Mouse (Mus musculus): Measurements from ENCODE around the gene Mtus2.

DNA sequence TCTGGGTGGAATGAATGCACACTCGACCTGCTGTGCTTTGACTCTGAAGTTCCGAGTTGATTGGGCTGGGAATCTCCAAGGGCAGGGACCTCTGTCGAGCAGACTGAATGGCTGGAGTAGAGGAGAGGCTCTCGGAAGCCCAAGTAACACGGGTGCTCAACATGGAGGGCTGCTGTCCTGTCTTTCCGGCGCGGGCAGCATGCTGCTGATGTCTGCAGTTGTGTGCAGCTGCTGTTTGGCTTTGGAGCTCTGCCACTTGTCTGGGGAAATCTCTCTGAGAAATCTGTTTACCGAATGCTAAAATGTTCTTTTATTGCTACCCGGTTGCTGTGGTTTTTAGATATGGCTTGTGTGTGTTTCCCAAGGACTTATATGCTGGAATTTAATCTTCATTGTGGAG lies 33.7 kb downstream of the Mtus2 start:
- no peak for TF ChIP-seq POLR2A (IDR thresholded peaks at IDR 0.05; ENCODE audit: borderline replicate concordance, insufficient read depth, low read length)
- TF ChIP-seq CTCF (IDR thresholded peaks at IDR 0.05; ENCODE audit: borderline replicate concordance, insufficient read depth, low read depth, low read length) = no peak
